Mouse (Mus musculus): ENCODE results near the gene Zfp825. TPM values are rescaled to one million over a fixed set of nuclear protein-coding genes. Genes with fewer than 3 reads are reported as not detected.

Gene Zfp825
- total RNA-seq, 2 experiments from 2014 or later, result 4.9 to 8.4 TPM

Other genes starting within 250 kb of the Zfp825 start
- 1 to 10 TPM; 1.6 TPM for gene Ahrr, start 201.7 kb downstream of the Zfp825 start, total RNA-seq (2021)
- gene Pdcd6, start 176.4 kb downstream of the Zfp825 start, total RNA-seq (2021), result 10 to 100 TPM; 70.2 to 74.4 TPM
- 100 to 1,000 TPM; 228 to 239 TPM for gene Sdha, start 143.7 kb downstream of the Zfp825 start, total RNA-seq (2021)
- gene Ccdc127, start 143.7 kb downstream of the Zfp825 start, total RNA-seq (2021), result 10 to 100 TPM; 63.9 to 66.1 TPM
- not detected for gene Lrrc14b, start 130.0 kb downstream of the Zfp825 start, total RNA-seq (2021)
- gene Zfp72, start 103.2 kb downstream of the Zfp825 start, total RNA-seq (2021), result 1 to 10 TPM; 4.1 to 5.2 TPM
- gene Ftl1-ps1, start 94.3 kb downstream of the Zfp825 start, total RNA-seq (2021), result 100 to 1,000 TPM; 403 to 422 TPM
- 10 to 100 TPM in 1 of 2 experiments, 1 to 10 TPM in 1; 9.6 to 10.0 TPM for gene Erap1, start 145.6 kb upstream of the Zfp825 start, total RNA-seq (2021)